Mouse (Mus musculus) fibroblast of lung, adult 2 months (primary cell): ENCODE measurements around the gene Car4.

Experiments
- DNase-seq: peaks from one replicate; pipeline ENCODE4 v3.0.0-alpha.2; 2011; ENCODE audit warnings: low read depth

Gene Car4

GRCm38 (mm10) chr11:84958271-84958630 is 665 bp downstream of the Car4 start:
- DNase-seq = no peak

GRCm38 (mm10) chr11:84959181-84959580 is 1.6 kb downstream of the Car4 start:
- DNase-seq = no peak

GRCm38 (mm10) chr11:84959701-84960181 is 2.2 kb downstream of the Car4 start:
- peak; percentile 23 for DNase-seq

- no peak for DNase-seq
Observed at GRCm38 (mm10) chr11:84960291-84960690, 2.7 kb downstream of the Car4 start.

GRCm38 (mm10) chr11:84960780-84961179 is 3.2 kb downstream of the Car4 start:
- DNase-seq = no peak

GRCm38 (mm10) chr11:84961571-84961970 is 4.0 kb downstream of the Car4 start:
- DNase-seq = no peak

- no peak for DNase-seq
Observed at GRCm38 (mm10) chr11:84962536-84962935, 5.0 kb downstream of the Car4 start.

GRCm38 (mm10) chr11:84963556-84963955 is 6.0 kb downstream of the Car4 start:
- no peak for DNase-seq

GRCm38 (mm10) chr11:84966696-84967095 is 9.1 kb downstream of the Car4 start:
- DNase-seq = no peak

- no peak for DNase-seq
Observed at GRCm38 (mm10) chr11:84967113-84967512, 9.5 kb downstream of the Car4 start.

- DNase-seq = no peak
Observed at GRCm38 (mm10) chr11:84968309-84968708, 10.7 kb downstream of the Car4 start.

- no peak for DNase-seq
Observed at GRCm38 (mm10) chr11:84968775-84969174, 11.2 kb downstream of the Car4 start.

- no peak for DNase-seq
Observed at GRCm38 (mm10) chr11:84972067-84972466, 14.5 kb downstream of the Car4 start.

- DNase-seq = no peak
Observed at GRCm38 (mm10) chr11:84973661-84974060, 16.1 kb downstream of the Car4 start.

- DNase-seq = no peak
Observed at GRCm38 (mm10) chr11:84974582-84974981, 17.0 kb downstream of the Car4 start.

- DNase-seq = no peak
Observed at GRCm38 (mm10) chr11:84976706-84977105, 19.1 kb downstream of the Car4 start.

GRCm38 (mm10) chr11:84977385-84977952 is 19.9 kb downstream of the Car4 start:
- DNase-seq = no peak

- no peak for DNase-seq
Observed at GRCm38 (mm10) chr11:84978113-84978512, 20.5 kb downstream of the Car4 start.

- DNase-seq = no peak
Observed at GRCm38 (mm10) chr11:84979351-84979750, 21.8 kb downstream of the Car4 start.

- no peak for DNase-seq
Observed at GRCm38 (mm10) chr11:84980697-84981096, 23.1 kb downstream of the Car4 start.

- no peak for DNase-seq
Observed at GRCm38 (mm10) chr11:84985421-84985820, 27.8 kb downstream of the Car4 start.

- no peak for DNase-seq
Observed at GRCm38 (mm10) chr11:84988341-84988919, 30.8 kb downstream of the Car4 start.

- no peak for DNase-seq
Observed at GRCm38 (mm10) chr11:84992996-84993395, 35.4 kb downstream of the Car4 start.

GRCm38 (mm10) chr11:84995241-84995640 is 37.7 kb downstream of the Car4 start:
- no peak for DNase-seq
